Mouse (Mus musculus): Measurements from ENCODE around the gene Abca14.

DNA sequence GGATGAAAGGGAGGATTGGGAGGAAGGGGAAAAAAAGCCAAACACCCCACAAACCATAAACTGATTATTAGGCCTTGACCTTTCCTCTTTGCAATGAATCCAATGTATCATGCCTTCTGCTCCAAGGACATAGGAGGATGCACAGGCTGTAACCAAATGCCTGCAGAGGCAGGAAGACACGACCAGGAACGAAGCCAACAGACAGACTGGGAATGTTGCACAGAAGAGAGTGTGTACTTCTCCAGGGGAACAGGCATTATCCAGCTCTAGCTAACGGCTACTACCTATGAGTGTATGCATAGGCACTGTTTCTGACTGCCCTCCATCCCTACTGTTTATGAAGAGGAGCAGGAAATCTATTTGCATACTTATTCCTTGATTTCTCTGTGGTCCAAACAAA is 11.6 kb upstream of the Abca14 start:
- TF ChIP-seq CTCF (IDR thresholded peaks at IDR 0.05; ENCODE audit: control insufficient read depth, insufficient read depth, insufficient replicate concordance, low read depth, low read length) (no peak), POLR2A (IDR thresholded peaks at IDR 0.05; ENCODE audit: control insufficient read depth, low read depth, low read length) (no peak)

All from testis, adult 2 months (tissue).